Comparison of ENCODE assay signal across 24 mouse cellular contexts in genomic region chr6:93979241-93979640, GRCm38 (mm10).
"Had no signal": no experiment of that assay in that cellular context is flagged by ENCODE, and none has a peak within 500 bp of the region (broad histone marks: within the 10 kb centered on the region; RNA-seq: fewer than 3 reads in every experiment).

No protein-coding gene starts in this region.

- H3K4me1 ChIP-seq: limb, embryonic 15.5 days had no signal

- H3K4me3 ChIP-seq: gastrocnemius, adult 2 months; heart, embryonic 13.5 days; heart, embryonic 15.5 days; hindbrain, embryonic 13.5 days; hindbrain, embryonic 15.5 days; kidney, embryonic 15.5 days; limb, embryonic 13.5 days; limb, embryonic 15.5 days; liver, embryonic 12.5 days had no signal

- H3K9me3 ChIP-seq: heart, embryonic 15.5 days; hindbrain, embryonic 15.5 days; kidney, embryonic 15.5 days; limb, embryonic 13.5 days; limb, embryonic 15.5 days had no signal

- H3K27ac ChIP-seq: gastrocnemius, adult 2 months; heart, embryonic 13.5 days; heart, embryonic 15.5 days; hindbrain, embryonic 13.5 days; hindbrain, embryonic 15.5 days; hindbrain, postnatal 0 days; kidney, embryonic 15.5 days; kidney, postnatal 0 days; limb, embryonic 13.5 days; limb, embryonic 15.5 days; liver, embryonic 12.5 days; liver, embryonic 14.5 days had no signal

- H3K36me3 ChIP-seq: heart, embryonic 13.5 days; heart, embryonic 15.5 days; hindbrain, embryonic 13.5 days; hindbrain, embryonic 15.5 days; kidney, embryonic 15.5 days; limb, embryonic 13.5 days; limb, embryonic 15.5 days; liver, embryonic 12.5 days had no signal

- H3K27me3 ChIP-seq: heart, embryonic 13.5 days; heart, embryonic 15.5 days; hindbrain, embryonic 13.5 days; hindbrain, embryonic 15.5 days; kidney, embryonic 15.5 days; limb, embryonic 13.5 days; limb, embryonic 15.5 days; liver, embryonic 12.5 days had no signal

- DNase-seq: gastrocnemius, adult 2 months; gastrocnemius, postnatal 10 days; gastrocnemius, postnatal 25 days; heart, adult 18-20 months; heart, postnatal 14 days; heart, postnatal 36 days; kidney, adult 11 months; kidney, adult 2 months; kidney, adult 9 months; kidney, postnatal 14 days; kidney, postnatal 36 days; layer of hippocampus, adult 9-11 months; left cerebral cortex, postnatal 4 days had no signal
